ENCODE assay signal across 7 mouse cellular contexts in the genomic region with DNA sequence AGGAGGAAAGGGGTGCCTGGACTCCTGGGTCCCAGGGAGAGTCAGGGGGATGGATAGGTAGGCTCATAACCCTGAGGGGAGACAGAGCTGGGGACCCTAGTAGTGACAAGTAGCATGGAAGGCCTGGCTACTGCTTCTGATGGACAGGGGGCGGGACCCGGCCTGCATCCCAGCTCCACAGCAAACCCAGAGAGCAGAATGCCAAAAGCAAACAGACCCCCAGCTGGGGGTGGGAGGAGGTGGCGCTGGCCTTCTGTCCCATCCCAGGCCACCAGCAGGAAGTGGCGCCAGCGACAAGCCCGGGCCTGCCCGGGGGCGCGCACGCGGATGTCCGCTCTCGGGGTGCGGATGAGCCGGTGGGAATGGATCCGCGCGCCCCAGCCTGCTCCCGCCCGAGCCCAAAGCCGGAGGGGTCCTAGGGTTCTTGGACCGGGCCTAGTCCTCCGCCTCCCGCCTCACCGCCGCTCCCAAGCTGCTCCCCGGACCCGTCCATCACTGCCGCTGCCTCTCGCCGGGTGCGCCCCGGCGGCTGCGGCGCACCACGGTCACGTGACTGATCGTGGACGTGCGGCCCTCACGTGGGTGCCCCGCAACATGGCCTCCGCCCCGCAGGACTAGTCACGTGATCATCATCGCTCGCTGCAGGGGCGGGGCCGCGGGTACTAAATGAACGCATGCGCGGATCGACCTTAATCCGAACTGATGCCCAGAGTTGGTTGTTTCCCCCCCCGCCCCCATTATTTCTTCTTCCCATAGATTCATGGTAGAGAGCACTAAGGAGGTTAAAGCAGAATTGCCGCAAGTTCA. TPM values are rescaled to one million over a fixed set of nuclear protein-coding genes. Genes with fewer than 3 reads are reported as not detected.
DNase-seq lines count a peak whose midpoint lies in the region; ATAC-seq lines count a peak whose summit lies in the region.

A gene (minus strand): TSS at position 616 of the 807 bp plus-strand sequence.

- no peaks in the 10 kb centered on the region for H3K27me3 ChIP-seq in embryonic facial prominence, embryonic 10.5 days (replicated peaks; ENCODE audit: low read depth, poor library complexity, severe bottlenecking)
- no peaks in the 10 kb centered on the region for H3K27me3 ChIP-seq in limb, embryonic 10.5 days (ENCODE audit: low read depth, poor library complexity, severe bottlenecking)
- H3K27me3 ChIP-seq in midbrain, embryonic 13.5 days = no peaks in the 10 kb centered on the region

- H3K4me1 ChIP-seq in embryonic facial prominence, embryonic 10.5 days = peaks cover 26% of the 10 kb centered on the region
- peaks cover 27% of the 10 kb centered on the region for H3K4me1 ChIP-seq in limb, embryonic 10.5 days
- peaks cover 28% of the 10 kb centered on the region for H3K4me1 ChIP-seq in midbrain, embryonic 13.5 days (replicated peaks)

- peak within 1 kb of the TSS; percentile 91 for H3K9ac ChIP-seq in midbrain, embryonic 13.5 days (replicated peaks)

- H3K4me2 ChIP-seq in midbrain, embryonic 13.5 days (replicated peaks) = peak within 1 kb of the TSS; percentile 88

- peak within 1 kb of the TSS; percentile 86 for H3K4me3 ChIP-seq in embryonic facial prominence, embryonic 10.5 days
- H3K4me3 ChIP-seq in limb, embryonic 10.5 days = peak within 1 kb of the TSS; percentile 92
- peak within 1 kb of the TSS; percentile 87 for H3K4me3 ChIP-seq in midbrain, embryonic 13.5 days (replicated peaks)

- no peaks in the 10 kb centered on the region for H3K9me3 ChIP-seq in embryonic facial prominence, embryonic 10.5 days
- no peaks in the 10 kb centered on the region for H3K9me3 ChIP-seq in limb, embryonic 10.5 days (replicated peaks)
- no peaks in the 10 kb centered on the region for H3K9me3 ChIP-seq in midbrain, embryonic 13.5 days

- H3K36me3 ChIP-seq in embryonic facial prominence, embryonic 10.5 days (replicated peaks) = peaks cover 42% of the 10 kb centered on the region
- peaks cover 43% of the 10 kb centered on the region for H3K36me3 ChIP-seq in limb, embryonic 10.5 days
- peaks cover 34% of the 10 kb centered on the region for H3K36me3 ChIP-seq in midbrain, embryonic 13.5 days

- H3K27ac ChIP-seq in embryonic facial prominence, embryonic 10.5 days (replicated peaks) = peak within 1 kb of the TSS; percentile 91
- peak within 1 kb of the TSS; percentile 93 for H3K27ac ChIP-seq in limb, embryonic 10.5 days
- H3K27ac ChIP-seq in midbrain, embryonic 13.5 days = peak within 1 kb of the TSS; percentile 82

- under 1% methylated on average over 58 of the region's 58 CpGs for WGBS in embryonic facial prominence, embryonic 10.5 days
- WGBS in limb, embryonic 10.5 days = under 1% methylated on average over 58 of the region's 58 CpGs
- under 1% methylated on average over 57 of the region's 58 CpGs for WGBS in midbrain, embryonic 13.5 days

- DNase-seq in adrenal gland, postnatal 10 days = peak; percentile 96
- DNase-seq in embryonic facial prominence, embryonic 10.5 days (ENCODE audit: low spot score) = peak; percentile 97
- DNase-seq in kidney, adult 11 months = peak; percentile 94
- DNase-seq in limb, embryonic 10.5 days (ENCODE audit: low spot score) = peak; percentile 99
- DNase-seq in spleen, adult 12 weeks (ENCODE audit: low spot score) = peak; percentile 90

- peak; percentile 81 for ATAC-seq in granulocyte monocyte progenitor cell, adult 5-6 weeks (replicated peaks; ENCODE audit: poor library complexity, severe bottlenecking)
- ATAC-seq in midbrain, embryonic 13.5 days = peak; percentile 89

RNA-seq across cellular contexts. Expression of the gene that starts here (rescaled TPM):
- 10 to 100 TPM; 52.7 to 53.6 TPM for total RNA-seq in adrenal gland, postnatal 10 days (2021)
- 243 and 247 TPM in 2 replicates for polyA plus RNA-seq in embryonic facial prominence, embryonic 10.5 days (2016; fragmentation: Nextera tagmentation; extraction: Ambion mirVana)
- total RNA-seq in granulocyte monocyte progenitor cell, adult 5-6 weeks (2014; fragmentation: Nextera tagmentation) = 39.3 and 51.9 TPM in 2 replicates
- total RNA-seq in granulocyte monocyte progenitor cell, adult 5-6 weeks (2017) = 28.7 and 34.2 TPM in 2 replicates
- polyA plus RNA-seq in limb, embryonic 10.5 days (2016; fragmentation: Nextera tagmentation; extraction: Ambion mirVana) = 248 and 297 TPM in 2 replicates
- 259 and 265 TPM in 2 replicates for polyA plus RNA-seq in midbrain, embryonic 13.5 days (2015; fragmentation: Nextera tagmentation; extraction: Ambion mirVana)

Comparison
In these comparisons a context has a peak if more than half of its experiments do, and no peak if none do; other contexts are left out.
1. Peak in every context shown above with its lines: DNase-seq, ATAC-seq, H3K4me3 ChIP-seq and H3K27ac ChIP-seq.